Mouse (Mus musculus): ENCODE results near the gene Plin4. TPM values are rescaled to one million over a fixed set of nuclear protein-coding genes. Genes with fewer than 3 reads are reported as not detected.

Gene Plin4
- total RNA-seq (2014; rRNA removed) = 0.61 and 0.99 TPM in 2 replicates
- polyA plus RNA-seq (2015; fragmentation: Nextera tagmentation; extraction: Ambion mirVana) = 0.08 and 0.11 TPM in 2 replicates

- no peaks in the 10 kb centered on the region for H3K9me3 ChIP-seq (ENCODE audit: low read length)
- no peak for TF ChIP-seq CTCF (IDR thresholded peaks at IDR 0.05; ENCODE audit: low read depth)
- peak within 1 kb of the TSS; percentile 45; the same call in 1 of the 2 replicates for H3K27ac ChIP-seq
- DNase-seq (ENCODE audit: low spot score) = no peak
- H3K4me1 ChIP-seq (ENCODE audit: insufficient read depth, low read length) = no peaks in the 10 kb centered on the region
- H3K36me3 ChIP-seq (ENCODE audit: insufficient read depth, low read length) = no peaks in the 10 kb centered on the region
- H3K4me3 ChIP-seq (ENCODE audit: low read length) = no peak within 1 kb of the TSS
- 0 out of 2 replicates have a peak, but pooled peaks have one; percentile 15 for ATAC-seq
- H3K9ac ChIP-seq (replicated peaks; ENCODE audit: low read length) = no peak within 1 kb of the TSS
- H3K4me2 ChIP-seq (ENCODE audit: low read depth, low read length) = no peak within 1 kb of the TSS
- H3K27me3 ChIP-seq (ENCODE audit: insufficient read depth, low read length) = no peaks in the 10 kb centered on the region
- WGBS = 56% methylated on average over 10 of the region's 10 CpGs
Measured at GRCm38 (mm10) chr17:56109219-56110051, at the start of gene Plin4. TSS of gene Plin4 (minus strand) at chr17:56109803.

DNA sequence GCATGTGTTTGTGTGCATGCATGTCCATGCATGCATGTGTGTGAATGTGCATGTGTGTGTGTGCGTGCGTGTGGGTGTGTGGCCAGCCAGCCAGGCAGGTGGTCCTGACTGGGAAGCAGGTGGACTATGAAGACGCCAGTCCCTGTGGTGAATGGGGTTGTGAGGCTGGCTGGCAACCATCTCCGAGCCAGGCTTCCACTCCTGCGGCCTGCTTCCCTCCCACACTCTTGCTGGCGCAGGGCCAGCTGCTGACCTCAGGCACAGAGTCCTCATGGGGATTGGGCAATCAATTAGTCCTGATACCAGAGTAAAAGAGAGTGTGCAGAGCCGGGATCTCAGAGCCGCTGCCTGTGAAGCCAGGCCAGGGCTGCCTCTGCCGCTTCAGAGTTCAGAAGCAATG, 44.0 kb upstream of the Plin4 start:
- Histone ChIP-seq H3K27me3 (ENCODE audit: insufficient read depth, low read length) (no peaks in the 10 kb centered on the region), H3K4me1 (ENCODE audit: insufficient read depth, low read length) (peaks cover 7% of the 10 kb centered on the region; the same call in 1 of the 2 replicates), H3K27ac (no peak overlapping the region), H3K4me3 (ENCODE audit: low read length) (no peak overlapping the region), H3K9ac (replicated peaks; ENCODE audit: low read length) (no peak overlapping the region), H3K4me2 (ENCODE audit: low read depth, low read length) (no peak overlapping the region), H3K9me3 (ENCODE audit: low read length) (no peaks in the 10 kb centered on the region), H3K36me3 (ENCODE audit: insufficient read depth, low read length) (no peaks in the 10 kb centered on the region)
- ATAC-seq (peak; percentile 49), DNase-seq (ENCODE audit: low spot score) (peak; percentile 80)
- TF ChIP-seq CTCF (IDR thresholded peaks at IDR 0.05; ENCODE audit: low read depth) = no peak
- WGBS = 22% methylated on average over 9 of the region's 9 CpGs

DNA sequence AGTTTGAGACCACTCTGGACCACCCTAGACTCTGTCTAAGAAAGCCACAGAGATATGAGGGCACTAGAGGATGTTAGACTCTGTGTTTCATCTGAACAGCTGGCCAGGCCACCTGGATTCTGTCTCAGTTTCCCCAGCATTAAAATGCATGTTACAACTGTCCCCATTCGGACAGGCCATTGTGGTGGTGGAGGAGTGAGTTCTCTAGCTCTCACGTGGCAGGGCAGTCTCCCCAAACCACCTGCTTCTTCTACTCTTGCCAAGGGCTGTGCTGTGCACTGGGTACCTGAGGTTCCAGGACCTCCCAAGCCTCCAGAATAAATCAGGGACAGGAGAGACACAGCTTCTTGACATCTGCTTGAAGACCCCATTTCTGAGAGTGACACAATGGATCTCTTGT, 40.3 kb upstream of the Plin4 start:
- Histone ChIP-seq H3K4me1 (ENCODE audit: insufficient read depth, low read length) (peaks cover 7% of the 10 kb centered on the region; the same call in 1 of the 2 replicates), H3K27me3 (ENCODE audit: insufficient read depth, low read length) (no peaks in the 10 kb centered on the region), H3K9me3 (ENCODE audit: low read length) (no peaks in the 10 kb centered on the region), H3K4me2 (ENCODE audit: low read depth, low read length) (no peak overlapping the region), H3K9ac (replicated peaks; ENCODE audit: low read length) (no peak overlapping the region), H3K27ac (no peak overlapping the region), H3K4me3 (ENCODE audit: low read length) (no peak overlapping the region), H3K36me3 (ENCODE audit: insufficient read depth, low read length) (no peaks in the 10 kb centered on the region)
- 59% methylated on average over 2 of the region's 2 CpGs for WGBS
- no peak for TF ChIP-seq CTCF (IDR thresholded peaks at IDR 0.05; ENCODE audit: low read depth)
- ATAC-seq (no peak), DNase-seq (ENCODE audit: low spot score) (no peak)

DNA sequence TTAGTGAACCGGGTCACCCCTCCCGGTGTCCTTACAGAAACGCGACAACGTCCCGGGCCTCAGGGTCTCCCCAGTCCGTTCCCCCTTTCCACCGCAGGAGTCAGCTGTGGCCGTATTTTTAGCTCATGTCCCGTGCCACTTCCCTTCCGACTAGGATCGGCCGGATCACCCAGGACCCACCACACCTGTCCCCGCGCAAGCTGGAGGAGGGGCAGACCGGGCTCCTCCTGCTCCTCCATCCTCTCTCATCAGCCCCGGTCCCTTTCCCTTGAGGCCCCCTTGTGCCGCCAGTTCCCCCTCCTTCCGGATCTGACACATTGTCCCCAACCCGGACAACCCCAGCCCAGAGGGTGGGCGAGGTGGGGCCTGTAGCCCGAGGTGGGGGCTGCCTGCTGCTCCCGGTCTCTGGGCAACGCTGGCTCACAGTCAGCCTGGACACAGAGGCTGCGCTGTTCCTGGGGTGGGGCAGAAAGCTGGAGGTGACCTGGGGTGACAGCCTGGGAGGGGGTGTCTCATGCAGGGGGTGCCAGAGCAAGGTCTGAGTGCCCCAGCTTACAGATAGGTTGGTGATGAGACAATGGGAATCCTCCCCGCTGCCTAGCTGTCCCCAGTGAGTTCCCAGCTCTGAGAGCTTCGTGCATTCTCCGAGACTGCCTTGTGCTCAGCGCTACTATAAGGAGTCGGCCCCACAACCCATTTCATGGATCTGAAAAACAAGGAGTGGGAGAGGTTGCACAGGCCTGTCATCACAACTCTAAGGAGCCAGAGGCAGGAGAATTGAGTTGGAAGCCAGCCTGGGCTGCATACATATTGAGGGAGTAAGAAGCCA, 39.4 kb upstream of the Plin4 start:
- DNase-seq (ENCODE audit: low spot score) (peak; percentile 48), ATAC-seq (peak; percentile 52; the same call in 1 of the 2 replicates)
- Histone ChIP-seq H3K4me3 (ENCODE audit: low read length) (peak overlapping the region; percentile 37), H3K4me2 (ENCODE audit: low read depth, low read length) (peak overlapping the region; percentile 73), H3K9ac (replicated peaks; ENCODE audit: low read length) (peak overlapping the region; percentile 53), H3K4me1 (ENCODE audit: insufficient read depth, low read length) (peaks cover 7% of the 10 kb centered on the region; the same call in 1 of the 2 replicates), H3K36me3 (ENCODE audit: insufficient read depth, low read length) (no peaks in the 10 kb centered on the region), H3K27me3 (ENCODE audit: insufficient read depth, low read length) (no peaks in the 10 kb centered on the region), H3K27ac (no peak overlapping the region), H3K9me3 (ENCODE audit: low read length) (no peaks in the 10 kb centered on the region)
- under 1% methylated on average over 28 of the region's 30 CpGs for WGBS
- no peak for TF ChIP-seq CTCF (IDR thresholded peaks at IDR 0.05; ENCODE audit: low read depth)

- Histone ChIP-seq H3K4me2 (ENCODE audit: low read depth, low read length) (peak overlapping the region; percentile 73), H3K9me3 (ENCODE audit: low read length) (no peaks in the 10 kb centered on the region), H3K27ac (no peak overlapping the region), H3K4me1 (ENCODE audit: insufficient read depth, low read length) (peaks cover 7% of the 10 kb centered on the region; the same call in 1 of the 2 replicates), H3K36me3 (ENCODE audit: insufficient read depth, low read length) (no peaks in the 10 kb centered on the region), H3K4me3 (ENCODE audit: low read length) (no peak overlapping the region; the same call in 1 of the 2 replicates), H3K9ac (replicated peaks; ENCODE audit: low read length) (peak overlapping the region; percentile 53; the same call in 1 of the 2 replicates), H3K27me3 (ENCODE audit: insufficient read depth, low read length) (no peaks in the 10 kb centered on the region)
- DNase-seq (ENCODE audit: low spot score) (no peak), ATAC-seq (no peak)
- TF ChIP-seq CTCF (IDR thresholded peaks at IDR 0.05; ENCODE audit: low read depth) = no peak
- 18% methylated on average over 9 of the region's 9 CpGs for WGBS
Measured at GRCm38 (mm10) chr17:56148280-56148679, 38.7 kb upstream of the Plin4 start.

DNA sequence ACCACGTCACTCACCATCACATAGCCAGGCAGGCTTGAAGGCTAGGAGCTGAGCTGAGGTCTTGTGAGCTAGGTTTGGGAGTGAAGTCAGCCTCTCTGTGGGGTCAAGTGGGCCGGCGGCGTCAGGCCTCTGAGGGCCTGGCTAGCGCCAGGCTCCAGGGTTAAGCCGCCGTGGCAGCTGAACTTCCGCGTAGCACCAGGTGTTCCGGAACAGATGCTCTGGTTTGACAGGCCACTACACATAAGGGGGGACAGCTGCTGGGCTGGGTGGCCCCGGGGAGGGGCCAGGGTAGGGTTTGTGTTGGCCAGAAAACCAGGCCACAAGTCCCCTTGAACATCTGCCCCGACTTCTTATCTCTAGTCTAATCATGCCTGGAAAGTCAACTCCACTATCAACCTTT, 37.8 kb upstream of the Plin4 start:
- Histone ChIP-seq H3K4me2 (ENCODE audit: low read depth, low read length) (no peak overlapping the region), H3K4me3 (ENCODE audit: low read length) (no peak overlapping the region), H3K4me1 (ENCODE audit: insufficient read depth, low read length) (peaks cover 7% of the 10 kb centered on the region; the same call in 1 of the 2 replicates), H3K27me3 (ENCODE audit: insufficient read depth, low read length) (no peaks in the 10 kb centered on the region), H3K27ac (no peak overlapping the region), H3K36me3 (ENCODE audit: insufficient read depth, low read length) (no peaks in the 10 kb centered on the region), H3K9ac (replicated peaks; ENCODE audit: low read length) (no peak overlapping the region), H3K9me3 (ENCODE audit: low read length) (no peaks in the 10 kb centered on the region)
- TF ChIP-seq CTCF (IDR thresholded peaks at IDR 0.05; ENCODE audit: low read depth) = no peak
- ATAC-seq (no peak), DNase-seq (ENCODE audit: low spot score) (no peak)
- 56% methylated on average over 12 of the region's 12 CpGs for WGBS
